Mouse (Mus musculus): Measurements from ENCODE around the gene Btg3.

Gene Btg3

DNA sequence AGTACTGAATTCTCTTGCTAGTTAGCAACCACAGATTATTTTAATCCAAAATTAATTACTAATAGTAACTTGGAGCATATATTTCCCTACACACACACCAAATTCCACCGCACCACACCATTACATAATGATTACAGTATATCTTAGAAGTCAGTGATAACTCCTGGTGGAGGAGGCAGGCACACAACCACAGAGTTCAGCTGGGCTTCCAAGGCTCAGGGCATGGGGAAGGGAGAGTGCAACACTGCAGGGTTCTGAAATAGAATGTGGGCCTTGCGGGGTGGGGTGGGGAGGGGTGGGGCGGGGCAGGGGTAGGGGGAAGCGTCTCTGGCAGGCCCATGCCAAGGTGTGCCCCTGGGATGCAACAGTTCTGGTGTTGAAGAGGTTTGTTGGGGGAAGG is 81.4 kb downstream of the Btg3 start:
- DNase-seq, result no peak

DNA sequence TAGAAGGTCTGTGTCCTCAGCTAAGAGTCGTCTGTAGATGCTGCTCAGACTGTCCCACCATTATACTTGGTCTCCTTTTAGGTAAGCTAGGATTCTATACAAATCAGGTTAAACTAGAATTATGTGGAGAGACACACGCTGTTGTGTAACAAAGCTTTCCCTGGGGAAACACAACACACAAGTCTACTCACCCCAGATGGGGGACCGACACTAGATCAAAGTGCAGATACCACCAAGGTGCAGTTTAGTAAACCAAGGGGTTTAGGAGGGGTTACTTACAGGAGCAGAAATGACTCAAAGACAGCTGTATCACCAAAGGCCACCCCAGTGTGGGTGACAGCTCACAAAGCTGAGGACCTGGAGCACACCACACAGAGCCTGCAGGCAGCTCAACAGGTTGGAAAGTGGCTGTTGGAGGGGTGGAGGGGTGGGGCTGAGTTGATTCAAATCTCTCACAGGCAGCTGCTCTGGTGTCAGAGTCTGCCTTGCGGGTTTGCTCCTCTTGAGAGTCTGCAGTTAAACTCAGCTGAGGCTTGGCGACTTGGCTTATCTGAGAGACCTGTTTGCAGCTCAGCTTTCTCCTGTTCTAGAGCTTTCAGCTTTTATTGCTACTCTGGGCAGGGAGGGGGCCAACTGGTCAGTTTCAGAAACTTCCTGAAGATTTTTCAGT is 82.3 kb downstream of the Btg3 start:
- no peak for DNase-seq

- DNase-seq, result no peak
These were observed 82.9 kb downstream of the Btg3 start for GRCm38 (mm10) chr16:78294051-78294450.

- no peak for DNase-seq
These were observed 93.8 kb downstream of the Btg3 start for GRCm38 (mm10) chr16:78283231-78283630.
